Mouse (Mus musculus) lung, postnatal 0 days (tissue): ENCODE results near the gene Gm1043.

Source experiments
- CTCF ChIP-seq: IDR thresholded peaks from 2 replicates; pipeline ENCODE4 v1.5.1; 2016; ENCODE audit warnings: antibody characterized with exemption, mild to moderate bottlenecking
- EP300 ChIP-seq: IDR thresholded peaks from 2 replicates; pipeline ENCODE4 v1.6.1; 2016; ENCODE audit warnings: antibody characterized with exemption, mild to moderate bottlenecking, control low read depth

GRCm38 (mm10) chr5:37196196-37196595 is 111.0 kb downstream of the Gm1043 start:
- TF ChIP-seq EP300 (no peak), CTCF (no peak)
